Mouse (Mus musculus) myocyte (in vitro differentiated cells): ENCODE results near the gene Kalrn. TPM values are rescaled to one million over a fixed set of nuclear protein-coding genes. Genes with fewer than 3 reads are reported as not detected.
A peak's percentile ranks its signal among the peaks of the same experiment; 100 is the strongest.

Experiments
- H3K27me3 ChIP-seq: one replicate; pipeline ENCODE4 v1.6.1; 2011; ENCODE audit not compliant: control insufficient read depth, insufficient read depth, insufficient read length
- H3K36me3 ChIP-seq: one replicate; pipeline ENCODE4 v1.6.1; 2011; ENCODE audit not compliant: control insufficient read depth, insufficient read depth
- H3K4me2 ChIP-seq: one replicate; pipeline ENCODE4 v1.6.1; 2011; ENCODE audit warnings: low read depth, control low read depth
- H3K4me3 ChIP-seq: one replicate; pipeline ENCODE4 v1.5.1; 2011; ENCODE audit warnings: mild to moderate bottlenecking, control low read depth, moderate library complexity
- H3K79me2 ChIP-seq: one replicate; pipeline ENCODE4 v1.6.1; 2011; ENCODE audit not compliant: control insufficient read depth, insufficient read depth
- H3ac ChIP-seq: one replicate; pipeline ENCODE4 v1.6.1; 2011; ENCODE audit not compliant: control insufficient read depth, insufficient read length
- CEBPB ChIP-seq: IDR thresholded peaks from 2 replicates; pipeline ENCODE4 v1.6.1; 2011; ENCODE audit warnings: mild to moderate bottlenecking, moderate library complexity; ENCODE audit not compliant: poor library complexity, insufficient read depth, severe bottlenecking
- E2F4 ChIP-seq: IDR thresholded peaks from one replicate; pipeline ENCODE4 v1.6.1; 2011; ENCODE audit warnings: mild to moderate bottlenecking, control low read depth, moderate library complexity; ENCODE audit not compliant: insufficient read depth
- MAX ChIP-seq: IDR thresholded peaks from one replicate; pipeline ENCODE4 v1.6.1; 2011; ENCODE audit warnings: low read depth, mild to moderate bottlenecking, control low read depth
- MYOD1 ChIP-seq, 3 experiments: IDR thresholded peaks; one replicate each; pipeline ENCODE4 v1.6.1; 2011; ENCODE audit warnings: control low read depth in 2 of 3, low read depth in 2 of 3, mild to moderate bottlenecking in 2 of 3, moderate library complexity in 1 of 3; ENCODE audit not compliant: insufficient read length in 2 of 3, control insufficient read depth in 1 of 3
- MYOG ChIP-seq, 3 experiments: IDR thresholded peaks; one replicate each; pipeline ENCODE4 v1.6.1; 2011; ENCODE audit warnings: control low read depth in 2 of 3, low read depth in 2 of 3, mild to moderate bottlenecking in 2 of 3; ENCODE audit not compliant: insufficient read length in 2 of 3, control insufficient read depth in 1 of 3, insufficient read depth in 1 of 3
- POLR2A ChIP-seq: IDR thresholded peaks from one replicate; pipeline ENCODE4 v1.6.1; 2011; ENCODE audit warnings: low read depth, mild to moderate bottlenecking, control low read depth, moderate library complexity; ENCODE audit not compliant: insufficient read length
- POLR2AphosphoS2 ChIP-seq: IDR thresholded peaks from one replicate; pipeline ENCODE4 v1.6.1; 2011; ENCODE audit warnings: low read depth, control low read depth; ENCODE audit not compliant: insufficient read length
- REST ChIP-seq: IDR thresholded peaks from one replicate; pipeline ENCODE4 v1.6.1; 2011; ENCODE audit warnings: mild to moderate bottlenecking, control low read depth, moderate library complexity; ENCODE audit not compliant: insufficient read depth, insufficient read length
- SRF ChIP-seq: IDR thresholded peaks from one replicate; pipeline ENCODE4 v1.6.1; 2011; ENCODE audit warnings: low read depth; ENCODE audit not compliant: control insufficient read depth, insufficient read length
- TCF12 ChIP-seq: IDR thresholded peaks from one replicate; pipeline ENCODE4 v1.6.1; 2011; ENCODE audit warnings: mild to moderate bottlenecking, control low read depth; ENCODE audit not compliant: poor library complexity, insufficient read depth, severe bottlenecking
- TCF3 ChIP-seq: IDR thresholded peaks from one replicate; pipeline ENCODE4 v1.6.1; 2011; ENCODE audit warnings: low read depth, control low read depth; ENCODE audit not compliant: insufficient read length
- USF1 ChIP-seq: IDR thresholded peaks from one replicate; pipeline ENCODE4 v1.6.1; 2011; ENCODE audit warnings: low read depth, mild to moderate bottlenecking, control low read depth, moderate library complexity
- polyA plus RNA-seq: library from polyadenylated mRNA; unstranded; fragments of >200 nt; fragmentation: generic; extraction: Trizol; gene quantifications from one replicate; pipeline ENCODE4 v1.2.1, GENCODE M21; 2012; ENCODE audit warnings: missing spikeins

The Kalrn gene
- polyA plus RNA-seq, 1 experiment, result 5.5 TPM

- Histone ChIP-seq H3ac (peak within 1 kb of the TSS; percentile 8), H3K79me2 (peaks cover 27% of the 10 kb centered on the region), H3K4me3 (peak within 1 kb of the TSS; percentile 76), H3K27me3 (no peaks in the 10 kb centered on the region), H3K36me3 (peaks cover under 1% of the 10 kb centered on the region), H3K4me2 (peak within 1 kb of the TSS; percentile 93)
- TF ChIP-seq POLR2A (peak; percentile 80), TCF12 (no peak), POLR2AphosphoS2 (peak; percentile 77)
Measured at GRCm38 (mm10) chr16:33966538-33967282, 606.6 kb downstream of the Kalrn start, which contains the start of gene Umps. Gene Umps (minus strand): TSS chr16:33967038.

GRCm38 (mm10) chr16:33965878-33966537, 607.3 kb downstream of the Kalrn start:
- peak overlapping the region; percentile 76 for H3K4me3 ChIP-seq
- TF ChIP-seq TCF12 (no peak), MAX (no peak), TCF3 (no peak), POLR2A (no peak), USF1 (no peak), MYOG (IDR thresholded peaks at IDR 0.05; ENCODE audit: control insufficient read depth in 1 of 3, insufficient read depth in 1 of 3, insufficient read length in 2 of 3, low read depth in 2 of 3) (no peak), E2F4 (no peak), REST (no peak), CEBPB (no peak), POLR2AphosphoS2 (no peak), SRF (no peak), MYOD1 (IDR thresholded peaks at IDR 0.05; ENCODE audit: control insufficient read depth in 1 of 3, insufficient read length in 2 of 3, low read depth in 2 of 3) (no peak)
- peaks cover 7% of the 10 kb centered on the region for H3K36me3 ChIP-seq

GRCm38 (mm10) chr16:33963509-33963908, 609.8 kb downstream of the Kalrn start:
- H3K4me2 ChIP-seq, result no peak overlapping the region
- no peak for TF ChIP-seq SRF
- TF ChIP-seq POLR2AphosphoS2, result no peak
- TF ChIP-seq USF1, result no peak
- no peak for TF ChIP-seq MAX
- no peak for TF ChIP-seq E2F4
- TF ChIP-seq CEBPB, result no peak
- no peak for TF ChIP-seq POLR2A
- TF ChIP-seq TCF12, result no peak
- no peak for TF ChIP-seq MYOD1 (IDR thresholded peaks at IDR 0.05; ENCODE audit: control insufficient read depth in 1 of 3, insufficient read length in 2 of 3, low read depth in 2 of 3)
- TF ChIP-seq REST, result no peak
- TF ChIP-seq MYOG (IDR thresholded peaks at IDR 0.05; ENCODE audit: control insufficient read depth in 1 of 3, insufficient read depth in 1 of 3, insufficient read length in 2 of 3, low read depth in 2 of 3), result no peak
- no peak for TF ChIP-seq TCF3
- no peak overlapping the region for H3K4me3 ChIP-seq
- H3K79me2 ChIP-seq, result peaks cover 27% of the 10 kb centered on the region
- H3K27me3 ChIP-seq, result no peaks in the 10 kb centered on the region
- peaks cover 22% of the 10 kb centered on the region for H3K36me3 ChIP-seq
- no peak overlapping the region for H3ac ChIP-seq

More at GRCm38 (mm10) chr16:33965878-33966537, 607.3 kb downstream of the Kalrn start:
- peak overlapping the region; percentile 93 for H3K4me2 ChIP-seq
- H3K79me2 ChIP-seq, result peaks cover 27% of the 10 kb centered on the region
- H3ac ChIP-seq, result peak overlapping the region; percentile 8
- H3K27me3 ChIP-seq, result no peaks in the 10 kb centered on the region

- no peak overlapping the region for H3K4me3 ChIP-seq
- no peak overlapping the region for H3K4me2 ChIP-seq
- no peaks in the 10 kb centered on the region for H3K27me3 ChIP-seq
- no peak for TF ChIP-seq MYOD1 (IDR thresholded peaks at IDR 0.05; ENCODE audit: control insufficient read depth in 1 of 3, insufficient read length in 2 of 3, low read depth in 2 of 3)
- no peaks in the 10 kb centered on the region for H3K79me2 ChIP-seq
- no peak overlapping the region for H3ac ChIP-seq
- H3K36me3 ChIP-seq, result peaks cover 34% of the 10 kb centered on the region
Measured at GRCm38 (mm10) chr16:33954793-33955192, 618.5 kb downstream of the Kalrn start.

GRCm38 (mm10) chr16:33953008-33953407, 620.3 kb downstream of the Kalrn start:
- H3K4me2 ChIP-seq, result no peak overlapping the region
- H3K27me3 ChIP-seq, result no peaks in the 10 kb centered on the region
- H3K79me2 ChIP-seq, result no peaks in the 10 kb centered on the region
- H3K4me3 ChIP-seq, result no peak overlapping the region
- H3ac ChIP-seq, result no peak overlapping the region
- H3K36me3 ChIP-seq, result peaks cover 24% of the 10 kb centered on the region
- TF ChIP-seq SRF (no peak), REST (no peak), MAX (no peak), USF1 (no peak), CEBPB (no peak), POLR2A (no peak), TCF3 (no peak), MYOD1 (IDR thresholded peaks at IDR 0.05; ENCODE audit: control insufficient read depth in 1 of 3, insufficient read length in 2 of 3, low read depth in 2 of 3) (no peak), E2F4 (no peak), MYOG (IDR thresholded peaks at IDR 0.05; ENCODE audit: control insufficient read depth in 1 of 3, insufficient read depth in 1 of 3, insufficient read length in 2 of 3, low read depth in 2 of 3) (no peak), POLR2AphosphoS2 (no peak), TCF12 (no peak)
